Mouse (Mus musculus) lung, postnatal 0 days (tissue): ENCODE results near the gene Loxl3.

Experiments used
- CTCF ChIP-seq: IDR thresholded peaks from 2 replicates; pipeline ENCODE4 v1.5.1; 2016; ENCODE audit warnings: antibody characterized with exemption, mild to moderate bottlenecking
- EP300 ChIP-seq: IDR thresholded peaks from 2 replicates; pipeline ENCODE4 v1.6.1; 2016; ENCODE audit warnings: antibody characterized with exemption, mild to moderate bottlenecking, control low read depth

GRCm38 (mm10) chr6:83017190-83017589 is 16.8 kb upstream of the Loxl3 start:
- TF ChIP-seq EP300 (no peak), CTCF (no peak)
